Mouse (Mus musculus) megakaryocyte, embryonic 14.5 days (primary cell): ENCODE results near the gene Glrp1. TPM values are rescaled to one million over a fixed set of nuclear protein-coding genes. Genes with fewer than 3 reads are reported as not detected.

Source experiments
- H3K27me3 ChIP-seq: replicated peaks from 2 replicates; pipeline ENCODE3; 2012; ENCODE audit warnings: inconsistent platforms
- H3K36me3 ChIP-seq: replicated peaks from 2 replicates; pipeline ENCODE3; 2012; ENCODE audit warnings: low read length, inconsistent platforms, mixed read lengths
- H3K4me1 ChIP-seq: 2 replicates; pipeline ENCODE4 v1.6.1; 2012; ENCODE audit warnings: inconsistent platforms
- H3K4me3 ChIP-seq: replicated peaks from 2 replicates; pipeline ENCODE3; 2012; ENCODE audit warnings: moderate library complexity, mild to moderate bottlenecking, inconsistent platforms
- H3K9me3 ChIP-seq: 2 replicates; pipeline ENCODE4 v1.6.1; 2012; ENCODE audit warnings: inconsistent platforms
- FLI1 ChIP-seq: IDR thresholded peaks from 2 replicates; pipeline ENCODE4 v1.6.1; 2012; ENCODE audit warnings: low read length, inconsistent platforms, mixed read lengths
- GATA1 ChIP-seq: IDR thresholded peaks from 3 replicates; pipeline ENCODE4 v1.6.1; 2012; ENCODE audit warnings: mixed read lengths, low read length, inconsistent platforms, borderline replicate concordance
- polyA plus RNA-seq: library from polyadenylated mRNA; stranded (reverse); fragments of >175 nt; gene quantifications from 2 replicates; pipeline ENCODE4 v1.2.3, GENCODE M21; 2012; ENCODE audit warnings: low replicate concordance; ENCODE audit not compliant: insufficient read depth

Gene Glrp1
- polyA plus RNA-seq, 1 experiment: not detected

GRCm38 (mm10) chr1:88466325-88467064, 43.4 kb downstream of the Glrp1 start:
- Histone ChIP-seq H3K4me3 (no peak overlapping the region), H3K9me3 (peaks cover 15% of the 10 kb centered on the region), H3K36me3 (no peaks in the 10 kb centered on the region), H3K27me3 (peaks cover 53% of the 10 kb centered on the region), H3K4me1 (peaks cover 4% of the 10 kb centered on the region; the same call in 1 of the 2 replicates)
- TF ChIP-seq GATA1: no peak
- TF ChIP-seq FLI1: no peak

GRCm38 (mm10) chr1:88465722-88466121, 44.1 kb downstream of the Glrp1 start:
- H3K9me3 ChIP-seq: peaks cover 15% of the 10 kb centered on the region
- H3K4me3 ChIP-seq: no peak overlapping the region
- TF ChIP-seq GATA1 (no peak), FLI1 (no peak)
- peaks cover 47% of the 10 kb centered on the region for H3K27me3 ChIP-seq
- no peaks in the 10 kb centered on the region for H3K36me3 ChIP-seq
- peaks cover 4% of the 10 kb centered on the region; the same call in 1 of the 2 replicates for H3K4me1 ChIP-seq

DNA sequence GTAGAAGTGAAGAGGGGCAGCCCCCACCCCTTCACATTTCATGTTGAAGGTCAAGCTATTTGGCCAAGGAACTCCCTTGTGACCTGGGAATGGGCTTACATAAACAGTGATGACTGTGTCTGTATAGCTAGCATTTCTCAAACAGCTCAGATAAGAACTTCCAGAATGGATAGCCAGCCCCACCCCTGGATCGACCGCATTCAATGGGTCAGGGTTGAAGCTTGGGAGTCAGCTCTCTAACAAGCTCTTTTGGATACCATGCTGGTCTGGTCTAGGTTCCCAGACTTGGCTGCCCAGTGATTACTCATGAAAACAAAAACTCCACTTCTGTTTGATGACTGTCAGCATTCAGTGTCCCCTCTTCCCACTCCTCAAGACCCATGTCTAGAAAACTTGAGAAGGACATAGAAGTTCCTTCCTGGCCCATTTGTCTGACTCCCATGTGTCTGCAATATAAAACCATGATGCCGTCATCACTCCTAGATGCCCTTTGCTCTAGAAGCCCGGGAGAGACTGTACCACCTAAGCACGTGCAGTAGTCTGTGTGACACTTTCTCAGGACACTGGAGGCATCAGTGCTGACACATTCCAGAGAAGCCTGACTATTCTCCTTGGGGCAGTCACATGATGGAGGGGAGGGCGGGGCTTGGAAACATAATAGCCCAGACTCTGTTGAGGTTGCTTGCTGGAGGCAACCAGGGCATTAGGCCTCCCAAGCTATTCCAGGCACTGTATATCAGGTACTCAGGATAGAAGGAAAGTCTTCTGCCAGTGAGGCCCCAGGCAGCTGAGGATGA, 45.6 kb downstream of the Glrp1 start:
- peaks cover 4% of the 10 kb centered on the region; the same call in 1 of the 2 replicates for H3K4me1 ChIP-seq

GRCm38 (mm10) chr1:88463241-88463640, 46.6 kb downstream of the Glrp1 start:
- Histone ChIP-seq H3K27me3 (peaks cover 32% of the 10 kb centered on the region), H3K36me3 (no peaks in the 10 kb centered on the region), H3K4me1 (no peaks in the 10 kb centered on the region), H3K4me3 (no peak overlapping the region), H3K9me3 (peaks cover 16% of the 10 kb centered on the region)
- TF ChIP-seq GATA1: no peak
- no peak for TF ChIP-seq FLI1

More for the DNA sequence above, 45.6 kb downstream of the Glrp1 start:
- H3K4me3 ChIP-seq: no peak overlapping the region
- peaks cover 39% of the 10 kb centered on the region for H3K27me3 ChIP-seq
- TF ChIP-seq FLI1 (no peak), GATA1 (no peak)
- H3K9me3 ChIP-seq: peaks cover 15% of the 10 kb centered on the region
- no peaks in the 10 kb centered on the region for H3K36me3 ChIP-seq

DNA sequence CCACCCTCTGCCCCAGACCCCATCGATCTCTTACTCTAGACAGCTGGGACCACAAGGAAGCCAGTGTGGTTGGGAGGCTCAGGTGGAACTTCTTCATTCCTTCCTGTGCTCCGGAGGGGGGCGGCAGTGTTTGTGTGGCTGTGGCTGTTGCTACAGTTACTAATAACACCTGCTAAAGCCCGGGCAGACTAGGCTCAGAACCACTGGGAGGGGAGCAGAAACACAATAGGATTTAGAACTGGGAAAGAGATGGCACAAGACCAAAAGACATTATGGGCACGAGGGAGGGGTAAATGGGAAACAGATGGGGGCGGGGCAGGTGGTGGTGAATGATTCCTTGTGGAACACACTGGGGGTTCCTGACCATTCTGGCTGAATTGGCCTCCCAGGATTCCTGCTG, 47.4 kb downstream of the Glrp1 start:
- TF ChIP-seq GATA1 (no peak), FLI1 (no peak)
- no peaks in the 10 kb centered on the region for H3K4me1 ChIP-seq
- H3K4me3 ChIP-seq: no peak overlapping the region
- peaks cover 26% of the 10 kb centered on the region for H3K27me3 ChIP-seq
- peaks cover 9% of the 10 kb centered on the region; the same call in 1 of the 2 replicates for H3K9me3 ChIP-seq
- no peaks in the 10 kb centered on the region for H3K36me3 ChIP-seq

DNA sequence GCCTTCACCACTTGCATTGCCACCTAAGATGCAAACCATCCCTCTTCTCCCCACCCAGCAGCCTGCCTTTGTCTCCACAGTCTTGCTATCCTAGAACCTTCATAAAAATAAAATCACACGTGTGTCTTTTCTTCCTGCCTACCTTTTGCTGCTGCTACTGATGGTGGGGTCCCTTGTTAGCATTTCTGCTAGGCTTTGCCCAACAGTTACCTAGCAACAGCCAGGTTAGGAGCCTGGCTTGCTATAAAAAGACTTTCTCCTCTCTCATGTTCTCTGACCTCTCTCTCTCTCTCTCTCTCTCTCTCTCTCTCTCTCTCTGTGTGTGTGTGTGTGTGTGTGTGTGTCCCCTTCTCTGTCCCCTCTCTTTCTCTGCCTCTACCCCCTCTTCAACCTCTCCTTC, 48.8 kb downstream of the Glrp1 start:
- Histone ChIP-seq H3K4me1 (no peaks in the 10 kb centered on the region), H3K4me3 (no peak overlapping the region), H3K27me3 (peaks cover 24% of the 10 kb centered on the region), H3K36me3 (no peaks in the 10 kb centered on the region), H3K9me3 (peaks cover 9% of the 10 kb centered on the region; the same call in 1 of the 2 replicates)
- TF ChIP-seq GATA1: no peak
- no peak for TF ChIP-seq FLI1

DNA sequence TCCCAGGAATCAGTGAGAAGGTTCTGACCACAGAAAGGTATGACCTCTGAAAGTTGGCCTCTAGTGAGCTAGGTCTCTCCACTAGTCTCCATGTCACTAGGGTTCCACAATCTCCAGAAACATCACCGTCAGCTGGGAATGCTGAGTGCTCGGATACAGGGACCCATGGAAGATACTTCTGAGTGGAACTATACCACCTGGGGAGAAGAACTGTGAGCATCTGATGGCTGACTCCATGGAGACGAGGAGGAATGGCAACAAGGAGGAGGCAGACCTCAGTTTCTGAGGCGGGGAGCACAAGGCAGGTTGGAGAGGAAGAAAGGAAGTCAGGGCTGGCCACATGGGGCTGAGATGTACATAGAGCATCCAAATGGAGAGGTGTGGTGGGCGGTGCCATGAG, 50.2 kb downstream of the Glrp1 start:
- Histone ChIP-seq H3K9me3 (peaks cover 9% of the 10 kb centered on the region; the same call in 1 of the 2 replicates), H3K36me3 (no peaks in the 10 kb centered on the region)
- TF ChIP-seq FLI1: no peak
- TF ChIP-seq GATA1: no peak

DNA sequence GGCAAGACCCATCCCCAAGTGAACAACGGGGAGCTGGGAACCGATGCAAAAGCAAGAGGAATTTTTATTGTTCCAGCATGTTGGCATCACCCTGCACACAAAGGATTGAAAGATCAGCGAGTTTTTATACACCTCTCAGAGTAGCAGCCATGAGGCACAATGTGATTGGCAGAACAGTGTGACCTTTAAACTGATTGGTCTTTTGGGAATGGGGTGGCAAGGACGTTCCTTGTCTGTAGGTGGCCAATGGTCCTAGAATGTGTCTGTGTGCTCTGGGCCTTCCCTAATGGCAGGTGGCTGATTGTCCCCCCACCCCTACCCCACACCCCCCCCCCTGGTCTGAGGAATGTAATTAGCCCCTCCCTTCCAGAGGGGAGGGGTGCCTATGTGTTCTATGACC, 50.7 kb downstream of the Glrp1 start:
- Histone ChIP-seq H3K9me3 (peaks cover 9% of the 10 kb centered on the region; the same call in 1 of the 2 replicates), H3K4me3 (no peak overlapping the region), H3K4me1 (no peaks in the 10 kb centered on the region), H3K36me3 (no peaks in the 10 kb centered on the region), H3K27me3 (peaks cover 25% of the 10 kb centered on the region)
- no peak for TF ChIP-seq GATA1
- no peak for TF ChIP-seq FLI1

More for the DNA sequence above, 50.2 kb downstream of the Glrp1 start:
- H3K4me1 ChIP-seq: no peaks in the 10 kb centered on the region
- H3K27me3 ChIP-seq: peaks cover 25% of the 10 kb centered on the region
- H3K4me3 ChIP-seq: no peak overlapping the region

DNA sequence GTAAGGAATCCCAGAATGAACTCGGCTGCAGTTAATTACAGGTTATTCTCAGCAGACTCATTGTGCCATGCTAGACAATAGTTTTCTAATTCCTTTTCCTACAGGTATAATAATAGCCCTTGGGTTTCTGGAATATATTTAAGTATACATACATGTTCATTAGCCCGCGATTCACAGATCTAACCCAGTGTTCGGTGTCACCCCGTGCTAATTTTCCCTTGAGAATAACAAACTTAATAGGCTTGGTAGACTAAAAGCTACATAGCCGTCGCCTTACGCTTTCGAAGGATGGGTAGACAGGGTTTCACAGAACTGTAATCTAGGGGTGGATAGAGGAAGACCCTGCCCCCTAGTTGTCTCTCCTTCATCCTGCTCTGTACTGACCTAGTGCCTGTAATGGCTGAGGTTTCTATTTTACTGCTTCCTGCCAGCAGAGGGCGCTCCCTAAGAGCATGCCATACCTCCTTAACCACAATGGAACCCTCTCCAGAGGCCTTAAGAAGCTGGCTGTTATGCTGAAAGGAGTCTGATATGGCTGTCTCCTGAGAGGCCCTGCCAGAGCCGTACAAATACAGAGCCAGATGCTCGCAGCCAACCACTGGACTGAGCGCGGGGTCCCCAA, 53.3 kb downstream of the Glrp1 start:
- no peaks in the 10 kb centered on the region for H3K36me3 ChIP-seq
- no peak overlapping the region for H3K4me3 ChIP-seq
- no peak for TF ChIP-seq FLI1
- no peak for TF ChIP-seq GATA1
- H3K9me3 ChIP-seq: peaks cover 9% of the 10 kb centered on the region; the same call in 1 of the 2 replicates
- no peaks in the 10 kb centered on the region for H3K4me1 ChIP-seq
- H3K27me3 ChIP-seq: peaks cover 14% of the 10 kb centered on the region

DNA sequence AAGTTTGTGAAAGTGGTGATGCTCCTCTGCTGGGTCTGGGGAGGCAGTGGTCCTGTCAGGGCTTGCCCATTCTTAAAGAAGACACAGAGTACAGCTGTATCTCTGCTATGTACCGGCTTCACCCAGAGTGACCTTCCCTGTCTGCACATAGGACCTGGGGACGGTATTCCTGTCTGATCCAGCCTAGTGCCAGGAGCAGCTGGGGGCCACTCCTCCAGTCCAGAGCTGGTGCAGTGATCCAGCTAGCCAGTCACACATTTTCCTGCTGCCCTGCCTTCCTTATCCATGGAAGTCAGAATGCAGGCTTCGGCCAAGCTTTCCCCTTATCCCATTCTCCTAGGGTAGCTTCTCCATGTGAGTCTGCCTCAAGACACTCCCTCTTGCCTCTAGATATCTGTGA, 54.1 kb downstream of the Glrp1 start:
- Histone ChIP-seq H3K27me3 (peaks cover 14% of the 10 kb centered on the region), H3K4me3 (no peak overlapping the region), H3K4me1 (no peaks in the 10 kb centered on the region), H3K36me3 (no peaks in the 10 kb centered on the region), H3K9me3 (peaks cover 9% of the 10 kb centered on the region; the same call in 1 of the 2 replicates)
- TF ChIP-seq FLI1 (no peak), GATA1 (no peak)
